In the genomic region with DNA sequence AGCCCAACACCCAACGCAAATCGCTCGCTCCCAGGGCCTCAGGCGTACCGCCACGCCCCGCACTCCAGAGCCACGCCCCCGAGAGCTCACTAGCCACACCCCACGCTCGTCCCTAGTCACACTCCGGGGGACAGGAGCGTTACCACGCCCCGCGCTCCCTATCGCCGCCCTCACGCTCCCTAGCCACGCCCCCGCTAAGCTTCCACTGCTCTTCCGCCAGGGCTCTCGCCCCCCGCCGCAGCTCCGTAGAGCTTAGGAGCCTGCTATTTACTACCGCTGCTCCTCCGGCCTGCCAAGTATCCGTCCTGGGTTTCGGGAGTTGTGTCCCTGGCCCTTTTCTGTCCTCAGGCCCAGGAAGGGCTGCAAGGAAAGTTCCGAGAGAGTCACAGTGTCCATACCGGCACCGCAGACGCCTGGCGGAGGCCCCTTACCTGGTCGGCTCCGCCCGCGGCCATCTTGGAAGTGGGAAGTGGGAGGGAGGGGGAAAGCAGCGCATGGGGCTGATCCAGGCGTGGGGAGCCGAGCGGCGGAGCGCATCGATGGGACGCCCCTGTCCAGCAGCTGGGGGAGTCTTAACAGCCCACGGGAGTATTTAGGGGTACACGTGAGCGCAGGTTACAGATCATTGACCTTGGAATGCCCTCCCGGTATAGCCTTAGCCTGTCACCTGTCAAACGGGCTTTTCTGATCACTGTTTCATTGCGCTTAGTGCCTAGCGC, we compare ENCODE assay signal across 8 mouse cellular contexts. TPM values are rescaled to one million over a fixed set of nuclear protein-coding genes. Genes with fewer than 3 reads are reported as not detected.
A peak's percentile ranks its signal among the peaks of the same experiment; 100 is the strongest.
DNase-seq lines count a peak whose midpoint lies in the region; ATAC-seq lines count a peak whose summit lies in the region.

No protein-coding gene starts in this region.

- H3K4me2 ChIP-seq in heart, embryonic 14.5 days (ENCODE audit: low read length), result peak overlapping the region; percentile 89
- H3K4me2 ChIP-seq in liver, embryonic 13.5 days, result peak overlapping the region; percentile 77
- peak overlapping the region; percentile 91 for H3K4me2 ChIP-seq in stomach, embryonic 16.5 days (ENCODE audit: low read depth, low read length)

- no peaks in the 10 kb centered on the region for H3K27me3 ChIP-seq in heart, embryonic 14.5 days (ENCODE audit: control insufficient read depth, insufficient read depth, low read length)
- peaks cover 13% of the 10 kb centered on the region for H3K27me3 ChIP-seq in liver, embryonic 13.5 days
- no peaks in the 10 kb centered on the region for H3K27me3 ChIP-seq in stomach, embryonic 16.5 days (ENCODE audit: control insufficient read depth, insufficient read depth, low read length)

- H3K9ac ChIP-seq in heart, embryonic 14.5 days (ENCODE audit: low read length), result peak overlapping the region; percentile 80
- H3K9ac ChIP-seq in liver, embryonic 13.5 days, result peak overlapping the region; percentile 83
- H3K9ac ChIP-seq in stomach, embryonic 16.5 days (ENCODE audit: low read length), result peak overlapping the region; percentile 77

- H3K4me1 ChIP-seq in heart, embryonic 14.5 days (ENCODE audit: control insufficient read depth in 2 of 2, insufficient read depth in 2 of 2, low read length in 2 of 2), result peaks cover 3 to 13% of the 10 kb centered on the region in 2 experiments
- H3K4me1 ChIP-seq in liver, embryonic 13.5 days (replicated peaks), result peaks cover 38% of the 10 kb centered on the region
- H3K4me1 ChIP-seq in stomach, embryonic 16.5 days (ENCODE audit: control insufficient read depth, insufficient read depth, low read length), result 0 out of 2 replicates have a peak, but pooled peaks cover 7% of the 10 kb centered on the region

- no peaks in the 10 kb centered on the region for H3K36me3 ChIP-seq in heart, embryonic 14.5 days (ENCODE audit: control insufficient read depth, insufficient read depth, low read length)
- no peaks in the 10 kb centered on the region for H3K36me3 ChIP-seq in liver, embryonic 13.5 days
- H3K36me3 ChIP-seq in stomach, embryonic 16.5 days (ENCODE audit: control insufficient read depth, insufficient read depth, low read length), result no peaks in the 10 kb centered on the region

- DNase-seq in c-Kit-negative CD71-positive TER-119-positive erythroid progenitor cells, embryonic 14.5 days (ENCODE audit: low read depth, low spot score), result peak; percentile 99
- DNase-seq in fibroblast of lung, adult 2 months (ENCODE audit: low read depth), result peak; percentile 98
- DNase-seq in kidney, postnatal 14 days, result peak; percentile 100
- DNase-seq in liver, embryonic 13.5 days, result peak; percentile 100
- DNase-seq in neural tube, embryonic 10.5 days (ENCODE audit: extremely low spot score, low spot score), result peak; percentile 98

- peak; percentile 94 for ATAC-seq in CD4-positive, CD25-positive, alpha-beta regulatory T cell, adult 4 months
- peak; percentile 99 for ATAC-seq in heart, embryonic 14.5 days (ENCODE audit: insufficient number of reproducible peaks, insufficient read depth, low FRiP score, low read depth)
- ATAC-seq in liver, embryonic 13.5 days (ENCODE audit: low read depth), result peak; percentile 94
- ATAC-seq in stomach, embryonic 16.5 days (ENCODE audit: insufficient read depth, low FRiP score), result peak; percentile 99

- 2% methylated on average over 50 of the region's 54 CpGs for WGBS in heart, embryonic 14.5 days
- whole genome bisulfite sequencing in liver, embryonic 13.5 days (ENCODE audit: insufficient replicate concordance), result 2% methylated on average over 54 of the region's 54 CpGs
- WGBS in stomach, embryonic 16.5 days, result under 1% methylated on average over 54 of the region's 54 CpGs

- no peaks in the 10 kb centered on the region for H3K9me3 ChIP-seq in heart, embryonic 14.5 days (ENCODE audit: control insufficient read depth, low read length)
- H3K9me3 ChIP-seq in liver, embryonic 13.5 days (replicated peaks), result no peaks in the 10 kb centered on the region
- no peaks in the 10 kb centered on the region for H3K9me3 ChIP-seq in stomach, embryonic 16.5 days (replicated peaks; ENCODE audit: control insufficient read depth, low read length)

- H3K27ac ChIP-seq in heart, embryonic 14.5 days (replicated peaks in 1 of 2; ENCODE audit: control insufficient read depth in 1 of 2, insufficient read depth in 1 of 2, low read depth in 2 of 2, low read length in 2 of 2), result peak overlapping the region; percentile 87 to 90
- H3K27ac ChIP-seq in liver, embryonic 13.5 days, result peak overlapping the region; percentile 84
- peak overlapping the region; percentile 83 for H3K27ac ChIP-seq in stomach, embryonic 16.5 days (ENCODE audit: low read length)

- peak overlapping the region; percentile 73 to 95 for H3K4me3 ChIP-seq in heart, embryonic 14.5 days (ENCODE audit: control insufficient read depth in 1 of 2, insufficient read depth in 1 of 2, low read depth in 1 of 2, low read length in 2 of 2)
- H3K4me3 ChIP-seq in liver, embryonic 13.5 days (replicated peaks), result peak overlapping the region; percentile 80
- peak overlapping the region; percentile 67 for H3K4me3 ChIP-seq in stomach, embryonic 16.5 days (replicated peaks; ENCODE audit: low read length)

RNA-seq across cellular contexts. Expression of a gene that starts 11.0 kb away (rescaled TPM):
- 10 to 100 TPM; 58.5 to 95.0 TPM for polyA plus RNA-seq in CD4-positive, CD25-positive, alpha-beta regulatory T cell, adult 4 months (2017; shearing (Covaris generic))
- polyA plus RNA-seq in heart, embryonic 14.5 days (2014; fragmentation: Nextera tagmentation; extraction: Ambion mirVana), result 18.6 and 19.1 TPM in 2 replicates
- polyA plus RNA-seq in liver, embryonic 13.5 days (2015; fragmentation: Nextera tagmentation; extraction: Ambion mirVana), result 9.4 and 10.9 TPM in 2 replicates
- 39.5 and 43.6 TPM in 2 replicates for polyA plus RNA-seq in stomach, embryonic 16.5 days (2015; fragmentation: Nextera tagmentation; extraction: Ambion mirVana)

Comparison
In these comparisons a context has a peak if more than half of its experiments do, and no peak if none do; other contexts are left out.
1. Peak in every context shown above with its lines: DNase-seq, ATAC-seq, H3K4me3 ChIP-seq and H3K27ac ChIP-seq.